Comparison of ENCODE assay signal across 8 mouse cellular contexts in genomic region chr6:86126953-86127581, GRCm38 (mm10).
DNase-seq lines count a peak whose midpoint lies in the region; ATAC-seq and TF ChIP-seq lines count a peak whose summit lies in the region.

No protein-coding gene starts in this region.

- H3K27me3 ChIP-seq in E14TG2a.4 (ENCODE audit: insufficient read depth, low read length): peaks cover 7% of the 10 kb centered on the region

- intact Hi-C loops in left cerebral cortex, postnatal 4 days (cut with DNase I): no loop called here

- no peaks in the 10 kb centered on the region for H3K36me3 ChIP-seq in E14TG2a.4 (ENCODE audit: insufficient read depth, low read length)

- H3K4me3 ChIP-seq in E14TG2a.4 (replicated peaks; ENCODE audit: low read length): no peak overlapping the region

- peaks cover 30% of the 10 kb centered on the region for H3K4me1 ChIP-seq in E14TG2a.4 (replicated peaks; ENCODE audit: low read depth, low read length)

- no peak for ATAC-seq in frontal cortex, adult (ENCODE audit: low TSS enrichment)

- peak; percentile 38 for TF ChIP-seq CTCF in E14TG2a.4 (conservative IDR thresholded peaks at IDR 0.05; ENCODE audit: low read length)

- no peaks in the 10 kb centered on the region for H3K9me3 ChIP-seq in E14TG2a.4 (ENCODE audit: low read length)

- peak; percentile 51 to 55 for DNase-seq in frontal cortex, postnatal 14 days (ENCODE audit: low spot score in 2 of 2)
- DNase-seq in cerebellum, adult 9-11 months: peak; percentile 38
- peak; percentile 73 for DNase-seq in heart, postnatal 4 days
- peak; percentile 63 for DNase-seq in left cerebral cortex, postnatal 4 days
- peak; percentile 74 for DNase-seq in naive thymus-derived CD4-positive, alpha-beta T cell, adult 2 months (ENCODE audit: low read depth)
- DNase-seq in testis, postnatal 10 days (ENCODE audit: low spot score): peak; percentile 79
